Mouse (Mus musculus) Muller cell, postnatal 12 days (primary cell): ENCODE measurements around the gene Ubap2.

Experiments used
- DNase-seq: peaks from one replicate; pipeline ENCODE4 v3.0.0-alpha.2; 2015; ENCODE audit errors: inconsistent ontology term

Ubap2 gene

DNA sequence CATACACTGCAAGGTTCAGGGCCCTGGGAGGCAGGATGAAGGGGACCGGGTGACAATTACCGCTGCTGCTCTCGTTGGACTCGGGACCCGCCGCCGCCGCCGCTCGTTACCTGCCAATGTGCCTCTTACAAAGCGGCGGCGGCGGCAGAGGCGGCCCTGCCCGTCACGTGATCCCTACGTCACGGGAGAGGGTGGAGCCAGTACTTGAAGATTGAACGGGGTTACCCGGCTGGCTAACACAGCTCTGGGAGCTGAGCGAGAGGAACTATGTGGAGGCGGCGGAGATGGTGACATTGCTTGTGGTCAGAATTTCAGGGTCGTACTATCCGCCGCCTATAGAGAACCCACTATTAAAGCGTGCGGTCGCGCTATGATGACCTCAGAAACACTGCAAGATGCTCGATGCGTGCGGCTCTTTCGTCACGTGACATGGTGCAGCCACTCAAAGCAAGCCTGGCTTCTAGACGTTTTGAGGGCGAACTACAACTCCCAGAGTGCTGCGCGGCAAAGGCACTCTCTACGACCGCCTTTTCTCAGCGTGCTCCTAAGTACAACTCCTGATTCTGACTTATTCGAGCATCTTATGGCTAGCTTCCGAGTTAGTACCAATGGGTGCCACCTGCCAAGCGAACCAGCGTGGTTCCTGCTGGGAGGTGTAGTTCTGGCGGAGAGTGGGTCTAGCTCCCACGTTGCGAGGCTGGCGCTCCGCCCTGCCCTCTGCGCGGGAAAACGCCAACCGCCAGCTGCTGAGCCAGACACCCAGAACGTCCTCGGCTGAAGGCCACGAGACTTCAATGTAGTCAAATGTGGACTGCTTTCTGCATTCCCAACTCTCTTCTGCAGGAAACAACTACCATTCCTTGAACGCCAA lies at the start of gene Ubap2:
Gene Ubap2, minus strand, starts transcription at position 165 of the 871 bp plus-strand sequence.
- peak; percentile 94 for DNase-seq

GRCm38 (mm10) chr4:41320971-41321370 lies 46.0 kb upstream of the Ubap2 start:
- no peak for DNase-seq

GRCm38 (mm10) chr4:41318267-41318666 lies 43.3 kb upstream of the Ubap2 start:
- no peak for DNase-seq

DNA sequence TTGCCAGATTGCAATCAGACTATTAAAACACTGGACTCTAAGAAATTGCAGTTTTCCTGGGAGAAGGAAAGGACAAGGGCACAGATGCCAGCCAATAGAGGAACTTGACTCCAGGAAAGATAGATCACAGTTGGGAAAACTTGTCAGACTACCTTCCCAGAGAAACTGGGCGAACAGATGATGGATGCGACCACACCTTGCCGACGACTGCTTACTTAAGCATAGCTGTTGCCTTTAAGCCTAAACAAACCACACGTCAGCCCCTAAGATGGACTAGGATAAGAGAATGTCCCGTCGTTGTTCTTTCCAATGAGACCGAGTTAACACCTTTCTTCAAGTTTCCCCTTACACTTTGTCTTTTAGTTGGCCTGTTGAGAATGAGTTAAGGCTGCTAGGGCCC lies 40.2 kb upstream of the Ubap2 start:
- no peak for DNase-seq

GRCm38 (mm10) chr4:41314141-41315129 lies 39.5 kb upstream of the Ubap2 start, which contains the start of gene Dcaf12:
TSS of gene Dcaf12 (minus strand) at chr4:41314889.
- DNase-seq, result peak; percentile 98

GRCm38 (mm10) chr4:41313722-41314121 lies 38.8 kb upstream of the Ubap2 start:
- no peak for DNase-seq

- DNase-seq, result no peak
Observed at GRCm38 (mm10) chr4:41310567-41311563, 35.9 kb upstream of the Ubap2 start.

GRCm38 (mm10) chr4:41307406-41307805 lies 32.5 kb upstream of the Ubap2 start:
- DNase-seq, result no peak

GRCm38 (mm10) chr4:41304302-41304701 lies 29.4 kb upstream of the Ubap2 start:
- DNase-seq, result no peak

GRCm38 (mm10) chr4:41303671-41304070 lies 28.7 kb upstream of the Ubap2 start:
- DNase-seq, result no peak

DNA sequence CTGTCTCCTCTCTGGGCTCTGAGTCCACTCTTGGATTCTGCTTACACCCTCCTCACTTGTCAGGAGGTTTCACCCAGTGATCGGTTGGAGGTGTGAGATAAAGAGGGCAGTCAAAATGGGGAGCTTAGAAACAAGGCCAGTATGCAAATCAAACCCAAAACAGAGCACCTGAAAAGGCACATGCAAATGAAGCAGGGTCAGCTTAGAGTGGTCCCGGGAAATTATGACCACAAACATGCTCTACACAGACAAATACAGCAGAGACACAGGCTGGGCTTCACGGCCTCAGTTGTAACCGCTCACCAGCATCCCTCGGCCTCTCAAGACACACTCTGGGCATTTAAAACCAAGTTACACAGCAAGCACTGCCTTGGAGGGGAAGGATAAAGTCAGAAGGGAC lies 24.0 kb upstream of the Ubap2 start:
- DNase-seq, result no peak

GRCm38 (mm10) chr4:41295960-41296359 lies 21.0 kb upstream of the Ubap2 start:
- no peak for DNase-seq

DNA sequence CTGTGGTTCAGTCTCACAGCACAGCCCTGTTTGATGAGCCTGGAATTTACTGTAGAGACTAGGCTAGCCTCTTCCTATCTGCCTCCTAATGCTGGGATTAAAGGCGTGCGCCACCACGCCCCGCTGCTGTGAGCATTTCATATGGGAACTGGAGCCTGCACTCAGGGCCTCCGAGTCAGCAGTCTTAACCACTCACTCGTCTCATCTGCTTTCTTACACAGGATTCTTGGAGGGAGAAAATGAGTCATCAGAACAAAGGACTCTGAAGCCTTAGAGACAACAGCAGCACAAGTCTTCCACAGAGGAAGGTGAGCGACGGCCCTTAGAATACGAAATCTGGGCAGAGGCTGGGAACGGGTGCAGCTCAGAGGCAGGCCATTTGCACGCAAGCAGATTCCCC lies 20.6 kb upstream of the Ubap2 start:
- DNase-seq, result peak; percentile 26

DNA sequence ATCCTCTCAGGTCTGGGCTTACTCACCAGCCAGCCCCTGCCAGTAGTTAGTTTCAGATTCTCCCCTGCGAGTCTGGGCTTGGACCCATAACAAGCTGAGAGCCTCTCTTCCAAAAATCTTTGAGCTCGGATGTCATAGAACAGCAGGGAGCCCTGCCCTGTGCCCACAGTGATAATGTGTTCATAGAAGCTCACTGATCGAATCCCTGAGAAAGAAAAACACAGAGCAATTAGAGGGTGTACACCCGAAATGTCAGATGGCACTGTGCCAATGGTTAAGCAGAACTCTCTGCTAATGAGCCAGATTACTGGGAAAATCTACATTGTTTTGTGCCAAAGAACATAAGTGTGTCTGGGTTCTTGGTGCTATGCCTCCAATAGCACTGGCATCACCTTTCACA lies 19.0 kb upstream of the Ubap2 start:
- DNase-seq, result peak; percentile 96

- peak; percentile 35 for DNase-seq
Observed at GRCm38 (mm10) chr4:41289802-41290201, 14.9 kb upstream of the Ubap2 start.

GRCm38 (mm10) chr4:41286420-41286819 lies 11.5 kb upstream of the Ubap2 start:
- peak; percentile 44 for DNase-seq

GRCm38 (mm10) chr4:41284087-41284486 lies 9.1 kb upstream of the Ubap2 start:
- DNase-seq, result no peak

GRCm38 (mm10) chr4:41275927-41276326 lies 983 bp upstream of the Ubap2 start:
- DNase-seq, result no peak

- no peak for DNase-seq
Observed at GRCm38 (mm10) chr4:41274377-41274979, 466 bp downstream of the Ubap2 start.

GRCm38 (mm10) chr4:41268133-41268532 lies 6.8 kb downstream of the Ubap2 start:
- no peak for DNase-seq

DNA sequence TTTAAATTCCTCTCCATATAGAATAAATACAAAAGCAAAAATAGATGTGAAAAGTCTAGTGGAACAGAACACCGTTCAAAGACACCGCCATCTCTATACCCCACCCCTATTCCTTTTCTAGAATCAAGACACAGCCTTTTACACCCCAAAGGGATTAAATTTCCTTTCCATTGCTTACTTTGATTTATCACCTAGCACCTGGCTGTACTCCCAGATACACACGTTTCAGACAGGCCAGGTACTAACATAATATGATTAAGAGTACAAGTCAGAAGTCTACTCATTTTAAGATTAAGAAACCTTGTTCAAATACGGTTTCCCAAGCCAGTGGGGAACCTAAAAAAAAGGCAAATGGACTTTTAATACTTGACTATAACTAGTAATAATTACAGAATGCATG lies 8.6 kb downstream of the Ubap2 start:
- no peak for DNase-seq
